Mouse (Mus musculus): Measurements from ENCODE around the gene Grhl3. TPM values are rescaled to one million over a fixed set of nuclear protein-coding genes. Genes with fewer than 3 reads are reported as not detected.

The Grhl3 gene
- polyA plus RNA-seq, 1 experiment from 2014 or later: not detected

DNA sequence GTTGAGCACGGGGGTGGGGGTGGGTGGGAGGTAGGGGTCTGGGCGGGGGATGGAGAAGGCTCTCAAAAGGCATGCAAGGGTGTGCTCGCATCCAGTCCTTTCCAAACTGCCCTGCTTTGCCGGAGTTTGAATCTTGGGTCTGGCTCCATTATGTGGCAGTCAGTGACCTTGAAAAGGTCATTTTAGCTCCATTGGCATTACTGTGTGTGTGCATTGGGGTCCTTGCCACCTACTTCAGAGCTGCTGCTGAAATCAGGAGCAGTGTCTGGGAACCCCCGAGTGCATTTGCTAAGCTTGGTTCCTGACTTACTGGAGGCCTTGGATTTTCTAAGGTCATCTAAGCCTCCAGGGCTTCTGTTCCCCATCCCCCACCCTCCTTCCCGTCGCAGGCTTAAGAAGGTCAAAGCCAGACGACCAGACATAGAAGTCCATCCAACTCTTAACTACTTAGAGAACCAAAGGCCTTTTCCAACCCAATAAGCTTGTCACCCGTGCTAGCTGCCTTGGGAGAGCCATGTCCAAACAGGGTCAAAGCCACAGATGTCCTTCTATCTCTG, 24.8 kb downstream of the Grhl3 start:
- ATAC-seq (no peak), DNase-seq (ENCODE audit: low read depth, low spot score) (no peak)
- in situ Hi-C loops (cut with MboI; ENCODE audit: low pct_unique_long_range_greater_than_20kb): no loop called here
- CTCF ChIA-PET: no interaction called here
- TF ChIP-seq CTCF (IDR thresholded peaks at IDR 0.05): no peak
- H3K27me3 ChIP-seq: peaks cover 4% of the 10 kb centered on the region
- POLR2A ChIA-PET: no interaction called here

DNA sequence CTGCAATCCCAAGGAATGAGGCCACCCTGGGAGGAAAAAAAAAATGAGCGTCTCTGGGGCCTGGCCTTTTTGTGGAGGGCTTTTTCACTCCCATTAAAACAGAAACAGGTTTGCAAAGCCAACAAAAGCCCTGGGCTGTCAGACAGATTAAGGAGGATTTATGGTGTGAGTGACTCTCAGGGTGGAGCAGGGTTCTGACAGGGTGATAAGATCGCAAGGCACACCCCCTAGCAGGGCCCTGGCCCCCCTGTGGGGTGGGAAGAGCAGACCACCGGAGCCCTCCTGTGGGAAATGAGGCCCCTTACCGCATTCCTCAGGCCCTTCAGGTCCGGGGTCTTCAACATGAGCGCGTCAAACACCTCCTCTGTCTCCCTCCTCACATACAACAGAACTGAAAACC, 25.3 kb downstream of the Grhl3 start:
- POLR2A ChIA-PET: no interaction called here
- DNase-seq (ENCODE audit: low read depth, low spot score) (no peak), ATAC-seq (no peak)
- CTCF ChIA-PET: no interaction called here
- H3K27me3 ChIP-seq: peaks cover 4% of the 10 kb centered on the region
- in situ Hi-C loops (cut with MboI; ENCODE audit: low pct_unique_long_range_greater_than_20kb): no loop called here
- no peak for TF ChIP-seq CTCF (IDR thresholded peaks at IDR 0.05)

DNA sequence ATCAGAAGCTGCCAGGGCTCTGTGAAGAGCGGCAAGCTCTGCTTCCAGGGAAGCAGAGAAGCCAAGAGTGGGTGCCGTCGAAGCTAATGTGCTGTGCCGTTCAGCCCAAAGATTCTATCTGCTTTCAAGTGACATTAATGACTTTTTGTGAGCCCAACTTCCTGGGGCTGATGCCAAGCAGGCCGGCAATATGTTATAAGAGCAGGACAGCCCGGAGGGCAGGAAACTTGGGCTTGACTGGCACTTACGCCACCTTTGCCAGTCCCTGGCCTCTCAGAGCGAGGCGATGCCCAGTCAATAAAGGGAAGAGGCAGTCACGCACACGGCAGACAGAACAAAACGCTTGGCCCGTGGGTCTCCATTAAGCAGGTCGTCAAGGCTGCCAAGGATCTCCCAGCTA, 25.9 kb downstream of the Grhl3 start:
- POLR2A ChIA-PET: no interaction called here
- CTCF ChIA-PET: no interaction called here
- in situ Hi-C loops (cut with MboI; ENCODE audit: low pct_unique_long_range_greater_than_20kb): no loop called here
- ATAC-seq (no peak), DNase-seq (ENCODE audit: low read depth, low spot score) (no peak)
- peaks cover 4% of the 10 kb centered on the region for H3K27me3 ChIP-seq
- no peak for TF ChIP-seq CTCF (IDR thresholded peaks at IDR 0.05)

DNA sequence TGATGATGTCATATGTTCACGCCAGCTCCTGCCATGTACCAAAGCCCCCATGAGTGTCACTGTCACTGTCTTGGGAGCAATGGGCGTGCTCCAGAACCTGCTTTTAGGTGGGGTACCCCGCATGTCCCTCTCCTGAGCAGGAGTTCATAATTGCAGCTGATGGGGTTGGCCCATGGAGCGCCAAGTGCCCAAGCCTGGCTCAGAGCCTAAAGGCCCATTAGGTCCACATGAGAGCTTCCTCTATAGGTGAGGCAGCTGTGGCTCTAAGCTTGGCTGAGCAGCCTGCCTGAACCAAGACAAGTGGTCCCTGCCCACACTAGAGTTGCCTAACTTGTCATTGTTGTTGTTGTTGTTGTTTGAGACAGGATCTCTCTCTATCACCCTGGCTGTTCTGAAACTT, 26.6 kb downstream of the Grhl3 start:
- ChIA-PET CTCF (no interaction called here), POLR2A (no interaction called here)
- DNase-seq (ENCODE audit: low read depth, low spot score) (no peak), ATAC-seq (no peak)
- in situ Hi-C loops (cut with MboI; ENCODE audit: low pct_unique_long_range_greater_than_20kb): no loop called here
- peaks cover 3% of the 10 kb centered on the region for H3K27me3 ChIP-seq
- TF ChIP-seq CTCF (IDR thresholded peaks at IDR 0.05): no peak

DNA sequence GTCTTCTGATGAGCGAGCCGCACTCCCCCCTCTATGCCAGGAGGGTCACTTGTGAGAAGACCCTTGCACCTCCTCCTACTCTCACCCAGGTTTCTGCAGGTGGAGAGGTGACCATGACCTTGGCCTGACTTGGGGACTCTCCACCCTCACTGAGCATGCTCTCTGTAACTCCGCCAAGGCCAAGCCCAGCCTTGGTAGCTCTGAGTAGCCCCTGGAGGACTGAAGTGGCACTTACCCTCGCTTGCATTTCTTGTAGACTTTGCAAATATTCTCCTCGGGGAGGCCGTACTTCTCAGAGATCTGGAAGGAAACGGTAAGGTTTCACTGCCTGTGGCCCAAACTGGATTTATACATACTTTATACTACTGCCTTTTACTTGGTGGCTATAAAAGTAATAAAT, 27.4 kb downstream of the Grhl3 start:
- in situ Hi-C loops (cut with MboI; ENCODE audit: low pct_unique_long_range_greater_than_20kb): no loop called here
- H3K27me3 ChIP-seq: no peaks in the 10 kb centered on the region
- DNase-seq (ENCODE audit: low read depth, low spot score): no peak
- no peak for TF ChIP-seq CTCF (IDR thresholded peaks at IDR 0.05)
- ChIA-PET POLR2A (no interaction called here), CTCF (no interaction called here)
- no peak for ATAC-seq

DNA sequence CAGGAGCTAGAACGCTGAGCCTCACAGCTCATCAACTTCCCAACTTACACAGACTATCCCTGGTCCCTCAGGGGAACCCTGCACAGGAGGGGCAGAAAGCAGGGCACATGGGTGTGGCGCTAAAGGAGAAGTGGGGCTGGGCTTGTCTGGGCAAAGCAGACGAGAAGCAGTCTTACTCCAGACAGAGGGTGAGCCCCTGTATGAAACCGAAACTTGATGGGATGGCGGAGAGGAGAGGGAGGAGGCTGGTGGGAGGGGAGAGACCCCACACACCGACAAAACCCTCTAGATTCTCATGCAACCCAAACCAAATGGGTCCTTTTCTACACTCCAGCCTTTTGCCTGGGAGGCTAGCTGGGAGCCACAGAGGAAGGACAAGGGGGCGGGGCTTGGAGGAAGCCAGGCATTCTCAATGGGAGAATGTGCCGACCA, 28.3 kb downstream of the Grhl3 start:
- ATAC-seq (no peak), DNase-seq (ENCODE audit: low read depth, low spot score) (no peak)
- POLR2A ChIA-PET: no interaction called here

DNA sequence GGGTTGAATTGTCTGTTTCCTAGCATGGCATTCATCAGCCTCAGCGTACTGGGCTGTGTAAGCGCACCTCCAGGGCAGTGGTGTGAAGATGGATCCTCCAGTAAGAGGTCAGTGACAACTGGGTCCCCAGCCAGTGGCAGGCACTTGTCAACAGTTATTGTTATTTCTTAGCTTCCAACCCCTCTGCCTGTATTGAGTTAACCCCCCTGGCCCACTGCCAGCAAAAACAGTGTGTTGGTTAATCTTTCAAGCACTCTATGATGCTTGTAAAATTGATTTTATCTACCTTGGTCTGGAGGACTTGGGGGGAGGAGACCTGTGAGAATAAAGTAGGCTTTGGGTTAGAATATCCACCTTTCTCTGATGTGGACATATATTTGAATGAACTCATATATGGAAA, 29.1 kb downstream of the Grhl3 start:
- in situ Hi-C loops (cut with MboI; ENCODE audit: low pct_unique_long_range_greater_than_20kb): no loop called here
- ChIA-PET CTCF (no interaction called here), POLR2A (no interaction called here)
- no peak for TF ChIP-seq CTCF (IDR thresholded peaks at IDR 0.05)
- H3K27me3 ChIP-seq: no peaks in the 10 kb centered on the region
- ATAC-seq (no peak), DNase-seq (ENCODE audit: low read depth, low spot score) (no peak)

More for the DNA sequence above, 28.3 kb downstream of the Grhl3 start:
- H3K27me3 ChIP-seq: no peaks in the 10 kb centered on the region
- in situ Hi-C loops (cut with MboI; ENCODE audit: low pct_unique_long_range_greater_than_20kb): no loop called here
- TF ChIP-seq CTCF (IDR thresholded peaks at IDR 0.05): no peak
- CTCF ChIA-PET: no interaction called here

DNA sequence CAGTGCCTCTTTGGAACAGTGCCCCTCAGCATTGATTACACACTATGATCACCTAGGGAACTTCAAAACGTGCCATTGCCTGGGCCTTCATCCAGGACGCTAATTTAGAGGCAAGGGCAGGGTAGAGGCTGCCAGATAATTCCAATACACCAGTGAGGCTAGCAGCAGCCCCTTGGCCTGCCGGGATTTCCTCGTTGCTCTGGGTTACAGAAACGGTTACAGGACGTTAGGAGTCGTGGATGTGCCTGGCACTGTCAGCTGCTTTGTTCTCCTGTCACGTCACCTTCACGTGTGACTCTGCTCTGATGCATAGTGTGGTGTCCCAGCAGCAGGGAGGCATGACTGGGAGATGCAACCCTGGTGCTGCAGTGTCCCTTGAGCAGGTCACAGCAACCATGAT, 33.4 kb downstream of the Grhl3 start:
- ChIA-PET POLR2A (no interaction called here), CTCF (interaction anchor here (1.4 kb wide), 1 partner anchor 27 kb away, joined by 3 read pairs; no protein-coding TSS in a partner anchor)
- ATAC-seq (no peak), DNase-seq (ENCODE audit: low read depth, low spot score) (no peak)
- in situ Hi-C loops (cut with MboI; ENCODE audit: low pct_unique_long_range_greater_than_20kb): no loop called here
- TF ChIP-seq CTCF (IDR thresholded peaks at IDR 0.05): no peak
- no peaks in the 10 kb centered on the region for H3K27me3 ChIP-seq

DNA sequence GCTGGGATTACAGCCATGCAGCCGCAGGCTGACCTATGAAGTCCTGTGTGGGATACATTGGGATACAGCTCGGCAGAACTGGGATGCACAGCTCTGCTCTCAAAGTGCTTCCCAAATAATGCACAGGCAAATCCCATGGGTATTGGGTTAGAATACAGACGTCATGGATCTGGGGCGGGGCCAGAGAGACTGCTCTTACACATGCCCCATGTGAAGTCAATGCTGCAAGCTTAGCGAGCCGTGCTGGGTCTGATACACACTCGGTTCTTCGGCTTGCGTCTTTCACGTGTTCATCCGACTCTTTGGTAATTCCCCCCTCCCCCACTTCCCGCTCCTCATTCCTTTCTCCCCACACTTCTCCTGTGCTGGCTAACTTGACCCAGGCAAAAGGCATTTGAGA, 34.4 kb downstream of the Grhl3 start:
- CTCF ChIA-PET: interaction anchor here (1.4 kb wide), 1 partner anchor 28 kb away, joined by 3 read pairs; no protein-coding TSS in a partner anchor

DNA sequence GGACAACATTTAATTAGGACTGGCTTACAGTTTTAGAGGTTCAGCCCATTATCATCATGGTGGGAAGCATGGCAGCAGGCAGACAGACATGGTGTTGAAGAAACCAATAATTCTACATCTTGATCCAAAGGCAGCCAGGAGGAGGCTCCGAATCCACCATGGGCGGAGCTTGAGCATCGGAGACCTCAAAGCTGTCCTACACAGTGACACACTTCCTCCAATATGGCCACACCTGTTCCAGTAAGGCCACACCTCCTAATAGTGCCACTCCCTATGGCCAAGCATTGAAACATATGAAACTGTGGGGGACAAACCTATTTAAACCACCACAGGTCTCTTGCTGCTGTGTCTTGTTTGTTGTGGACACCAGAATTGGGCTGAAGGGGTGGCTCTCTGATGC, 38.4 kb downstream of the Grhl3 start:
- CTCF ChIA-PET: no interaction called here
- no peak for TF ChIP-seq CTCF (IDR thresholded peaks at IDR 0.05)
- no peaks in the 10 kb centered on the region for H3K27me3 ChIP-seq
- in situ Hi-C loops (cut with MboI; ENCODE audit: low pct_unique_long_range_greater_than_20kb): no loop called here
- POLR2A ChIA-PET: interaction anchor here (0.6 kb wide), 1 partner anchor 1762 kb away, joined by 3 read pairs; no protein-coding TSS in a partner anchor
- DNase-seq (ENCODE audit: low read depth, low spot score) (no peak), ATAC-seq (no peak)

More for the DNA sequence above, 34.4 kb downstream of the Grhl3 start:
- in situ Hi-C loops (cut with MboI; ENCODE audit: low pct_unique_long_range_greater_than_20kb): no loop called here
- no peaks in the 10 kb centered on the region for H3K27me3 ChIP-seq
- no peak for TF ChIP-seq CTCF (IDR thresholded peaks at IDR 0.05)
- DNase-seq (ENCODE audit: low read depth, low spot score) (no peak), ATAC-seq (no peak)
- POLR2A ChIA-PET: no interaction called here

DNA sequence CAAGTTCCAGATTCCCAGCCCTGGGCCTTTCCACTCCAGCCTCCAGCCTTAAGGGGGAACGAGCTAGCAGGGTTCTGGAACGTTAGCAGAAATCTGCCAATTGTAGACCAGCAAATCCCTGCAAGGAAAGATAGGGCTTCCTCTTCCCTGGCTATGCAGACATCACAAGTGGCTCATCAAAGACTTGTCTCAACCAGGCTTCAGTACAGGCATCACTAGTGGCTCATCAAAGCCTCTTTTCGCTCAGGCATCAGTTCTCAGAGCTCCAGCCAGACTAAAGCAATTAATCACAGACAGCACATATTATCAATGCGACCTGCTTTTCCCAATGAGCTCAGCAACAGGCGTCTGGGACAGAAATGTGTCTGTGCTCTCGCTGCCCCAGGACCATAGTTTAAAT, 40.4 kb downstream of the Grhl3 start:
- TF ChIP-seq CTCF (IDR thresholded peaks at IDR 0.05): no peak
- ATAC-seq (no peak), DNase-seq (ENCODE audit: low read depth, low spot score) (no peak)
- H3K27me3 ChIP-seq: no peaks in the 10 kb centered on the region
- in situ Hi-C loops (cut with MboI; ENCODE audit: low pct_unique_long_range_greater_than_20kb): no loop called here
- ChIA-PET POLR2A (no interaction called here), CTCF (interaction anchor here (1.5 kb wide), 1 partner anchor 30 kb away, joined by 3 read pairs; no protein-coding TSS in a partner anchor)

Measured in Patski (cell line).